Mouse (Mus musculus) lung, embryonic 14.5 days (tissue): ENCODE data around the gene Mei1. TPM values are rescaled to one million over a fixed set of nuclear protein-coding genes. Genes with fewer than 3 reads are reported as not detected.

Experiments used
- ATAC-seq: fragments of 200-750 bp; cut with Nextera tagmentation; 2 replicates; pipeline ENCODE4 v1.8.0; 2017; ENCODE audit warnings: mild to moderate bottlenecking, moderate TSS enrichment, moderate library complexity; ENCODE audit not compliant: insufficient read depth
- DNase-seq: peaks from one replicate; pipeline ENCODE4 v3.0.0-alpha.2; 2015
- H3K27ac ChIP-seq: fragments of 300-500 bp; sonication (generic); 2 replicates; pipeline ENCODE4 v1.5.1; 2014; ENCODE audit warnings: low read depth, mild to moderate bottlenecking, moderate library complexity
- H3K27me3 ChIP-seq: fragments of 300-500 bp; sonication (generic); 2 replicates; pipeline ENCODE4 v1.6.1; 2014; ENCODE audit warnings: low read length, control low read depth; ENCODE audit not compliant: insufficient read depth
- H3K36me3 ChIP-seq: fragments of 300-500 bp; sonication (generic); 2 replicates; pipeline ENCODE4 v1.6.1; 2014; ENCODE audit warnings: control low read depth; ENCODE audit not compliant: insufficient read depth
- H3K4me1 ChIP-seq: fragments of 300-500 bp; sonication (generic); 2 replicates; pipeline ENCODE4 v1.6.1; 2014; ENCODE audit warnings: antibody characterized with exemption, control low read depth; ENCODE audit not compliant: insufficient read depth
- H3K4me2 ChIP-seq: fragments of 300-500 bp; sonication (generic); 2 replicates; pipeline ENCODE4 v1.6.1; 2014; ENCODE audit warnings: mild to moderate bottlenecking
- H3K4me3 ChIP-seq: fragments of 300-500 bp; sonication (generic); 2 replicates; pipeline ENCODE4 v1.5.1; 2014; ENCODE audit warnings: low read depth, low read length
- H3K9ac ChIP-seq: fragments of 300-500 bp; sonication (generic); 2 replicates; pipeline ENCODE4 v1.6.1; 2014
- H3K9me3 ChIP-seq: fragments of 300-500 bp; sonication (generic); 2 replicates; pipeline ENCODE4 v1.6.1; 2016; ENCODE audit warnings: low read depth, low read length, control low read depth
- CTCF ChIP-seq: IDR thresholded peaks from 2 replicates; pipeline ENCODE4 v1.5.1; 2016; ENCODE audit warnings: antibody characterized with exemption, low read depth
- WGBS: fragments of 180-500 bp; shearing (Covaris S2); extraction: QIAGEN DNeasy Blood & Tissue Kit; methylation state at CpG from one replicate; pipeline ENCODE4 v1.1.7; 2014; 5-methylcytosine and 5-hydroxymethylcytosine counted together
- polyA plus RNA-seq: library from polyadenylated mRNA; unstranded; fragments of >200 nt; fragmentation: Nextera tagmentation; extraction: Ambion mirVana; gene quantifications from 2 replicates; pipeline ENCODE4 v1.2.1, GENCODE M21; 2014

Gene Mei1
- polyA plus RNA-seq, 1 experiment from 2014 or later = not detected

DNA sequence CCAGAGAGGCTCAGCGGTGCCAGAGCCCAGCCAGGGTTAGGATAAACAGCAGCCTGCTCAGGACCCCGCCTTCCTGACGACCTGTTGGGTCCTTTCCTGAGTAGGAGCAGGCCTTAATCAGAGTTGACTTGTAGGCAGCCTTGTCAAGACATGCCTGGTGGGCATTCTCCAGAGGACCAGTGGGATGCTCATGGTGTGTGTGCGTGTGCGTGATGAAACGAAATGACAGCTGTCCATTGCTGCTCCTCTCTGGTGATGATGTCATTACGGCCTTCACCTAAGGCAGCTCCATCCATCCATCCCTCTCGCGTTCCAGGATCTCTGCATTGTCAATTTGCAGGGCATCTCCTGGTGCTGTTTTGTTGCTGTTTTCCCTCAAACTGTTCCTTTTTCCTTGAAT, 89.7 kb downstream of the Mei1 start:
- Histone ChIP-seq H3K9me3 (no peaks in the 10 kb centered on the region), H3K4me2 (no peak overlapping the region), H3K36me3 (no peaks in the 10 kb centered on the region), H3K4me3 (no peak overlapping the region), H3K27ac (peak overlapping the region; percentile 89), H3K9ac (no peak overlapping the region), H3K27me3 (no peaks in the 10 kb centered on the region), H3K4me1 (peaks cover 15% of the 10 kb centered on the region)
- WGBS = 79% methylated on average over 9 of the region's 9 CpGs
- ATAC-seq (no peak), DNase-seq (no peak)
- no peak for TF ChIP-seq CTCF

GRCm38 (mm10) chr15:82160731-82161640, 91.2 kb downstream of the Mei1 start:
- no peak for DNase-seq
- TF ChIP-seq CTCF = no peak
- Histone ChIP-seq H3K4me3 (no peak overlapping the region), H3K36me3 (no peaks in the 10 kb centered on the region), H3K4me2 (no peak overlapping the region), H3K27me3 (no peaks in the 10 kb centered on the region), H3K27ac (no peak overlapping the region), H3K9me3 (no peaks in the 10 kb centered on the region), H3K4me1 (peaks cover 15% of the 10 kb centered on the region), H3K9ac (0 out of 2 replicates have a peak overlapping the region, but pooled peaks have one; percentile 21)
- 49% methylated on average over 11 of the region's 11 CpGs for WGBS
- no peak for ATAC-seq

- peaks cover 20% of the 10 kb centered on the region for H3K4me1 ChIP-seq
These were observed 92.3 kb downstream of the Mei1 start for GRCm38 (mm10) chr15:82161965-82162600.

DNA sequence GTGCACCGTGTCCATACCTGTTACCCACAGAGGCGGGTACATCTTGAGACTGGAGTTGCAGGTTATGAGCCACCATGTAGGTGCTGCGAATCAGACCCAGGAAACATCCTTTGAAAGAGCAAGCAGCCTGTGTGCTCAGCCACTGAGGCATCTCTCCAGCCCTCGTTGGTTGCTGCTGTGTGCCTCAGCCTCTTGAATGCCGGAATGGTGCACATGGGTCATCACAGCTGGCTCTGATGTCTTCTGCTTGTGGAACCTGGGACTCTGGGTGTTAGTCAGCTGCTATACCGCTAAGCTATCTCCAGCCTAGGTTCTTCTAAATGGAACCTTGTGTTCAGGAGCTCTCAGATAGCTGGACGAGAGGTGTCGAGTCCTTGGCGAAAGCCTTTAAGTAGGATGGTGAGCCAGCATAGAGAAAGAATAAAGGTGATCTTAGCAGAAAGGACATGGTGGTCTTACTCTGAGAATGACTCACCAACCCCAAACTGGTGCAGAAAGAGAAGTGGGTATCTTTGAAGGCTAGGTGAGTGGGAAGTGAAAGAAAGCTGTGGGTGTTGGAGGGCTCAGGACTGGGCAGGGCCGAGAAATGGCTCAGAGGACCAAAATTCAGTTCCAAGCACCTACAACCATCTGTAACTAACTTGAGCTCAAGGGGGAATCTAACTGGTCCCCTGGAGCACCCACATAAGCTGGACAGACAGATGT, 93.7 kb downstream of the Mei1 start:
- no peak overlapping the region for H3K9ac ChIP-seq
- H3K4me2 ChIP-seq = no peak overlapping the region
- peaks cover 21% of the 10 kb centered on the region for H3K4me1 ChIP-seq
- peak overlapping the region; percentile 1; the same call in 1 of the 2 replicates for H3K27ac ChIP-seq
- DNase-seq = no peak
- no peaks in the 10 kb centered on the region for H3K36me3 ChIP-seq
- H3K9me3 ChIP-seq = no peaks in the 10 kb centered on the region
- 83% methylated on average over 10 of the region's 10 CpGs for WGBS
- H3K27me3 ChIP-seq = no peaks in the 10 kb centered on the region
- no peak for TF ChIP-seq CTCF
- H3K4me3 ChIP-seq = no peak overlapping the region
- ATAC-seq = no peak

More at GRCm38 (mm10) chr15:82161965-82162600, 92.3 kb downstream of the Mei1 start:
- 82% methylated on average over 12 of the region's 12 CpGs for WGBS
- TF ChIP-seq CTCF = no peak
- Histone ChIP-seq H3K27me3 (no peaks in the 10 kb centered on the region), H3K4me3 (no peak overlapping the region), H3K27ac (no peak overlapping the region), H3K36me3 (no peaks in the 10 kb centered on the region), H3K4me2 (no peak overlapping the region), H3K9me3 (no peaks in the 10 kb centered on the region), H3K9ac (no peak overlapping the region)
- DNase-seq (no peak), ATAC-seq (no peak)

- Histone ChIP-seq H3K27ac (peak overlapping the region; percentile 1; the same call in 1 of the 2 replicates), H3K4me2 (no peak overlapping the region)
- ATAC-seq = no peak
These were observed 94.2 kb downstream of the Mei1 start for GRCm38 (mm10) chr15:82164061-82164399.

DNA sequence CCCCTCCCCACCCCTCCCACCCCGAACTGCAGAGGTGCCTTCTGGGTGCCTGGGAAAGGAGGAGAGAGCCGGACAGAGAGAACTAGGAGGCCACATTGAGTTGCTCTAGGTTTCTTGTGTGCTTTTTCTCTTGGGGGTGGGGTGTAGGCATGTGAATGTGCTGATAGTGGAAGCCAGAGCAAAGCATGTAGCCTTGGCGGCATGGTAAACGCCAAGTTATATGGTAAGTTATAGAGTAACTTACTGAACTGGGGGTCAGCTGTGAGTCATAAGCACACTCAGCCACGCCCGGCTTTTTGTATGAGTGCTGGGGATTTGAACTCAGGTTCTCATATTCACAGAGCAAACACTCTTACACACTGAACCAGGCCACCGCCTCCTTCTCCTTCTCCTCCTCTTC, 94.7 kb downstream of the Mei1 start:
- Histone ChIP-seq H3K36me3 (no peaks in the 10 kb centered on the region), H3K4me3 (no peak overlapping the region), H3K4me2 (no peak overlapping the region), H3K9ac (no peak overlapping the region), H3K4me1 (peaks cover 17% of the 10 kb centered on the region), H3K27ac (peak overlapping the region; percentile 1; the same call in 1 of the 2 replicates), H3K9me3 (no peaks in the 10 kb centered on the region), H3K27me3 (no peaks in the 10 kb centered on the region)
- WGBS = 51% methylated on average over 7 of the region's 7 CpGs
- TF ChIP-seq CTCF = no peak
- DNase-seq = no peak
- ATAC-seq = no peak

More at GRCm38 (mm10) chr15:82164061-82164399, 94.2 kb downstream of the Mei1 start:
- TF ChIP-seq CTCF = no peak
- no peaks in the 10 kb centered on the region for H3K27me3 ChIP-seq
- peaks cover 21% of the 10 kb centered on the region for H3K4me1 ChIP-seq
- H3K9me3 ChIP-seq = no peaks in the 10 kb centered on the region
- DNase-seq = no peak
- WGBS = 42% methylated on average over 4 of the region's 4 CpGs
- H3K9ac ChIP-seq = no peak overlapping the region
- H3K36me3 ChIP-seq = no peaks in the 10 kb centered on the region
- H3K4me3 ChIP-seq = no peak overlapping the region
